Mouse (Mus musculus): ENCODE results near the gene 2310030G06Rik.

- TF ChIP-seq POLR2A (IDR thresholded peaks at IDR 0.05; ENCODE audit: insufficient read length, low read depth) (peak; percentile 69), POLR2AphosphoS2 (IDR thresholded peaks at IDR 0.05; ENCODE audit: insufficient read length, low read depth) (peak; percentile 71), TCF12 (IDR thresholded peaks at IDR 0.05; ENCODE audit: insufficient read depth, poor library complexity, severe bottlenecking) (peak; percentile 49), MAX (IDR thresholded peaks at IDR 0.05; ENCODE audit: low read depth) (no peak)
Measured at GRCm38 (mm10) chr9:50752784-50753615, 6.7 kb upstream of the 2310030G06Rik start.
